Mouse (Mus musculus): ENCODE results near the gene Galnt9.

DNA sequence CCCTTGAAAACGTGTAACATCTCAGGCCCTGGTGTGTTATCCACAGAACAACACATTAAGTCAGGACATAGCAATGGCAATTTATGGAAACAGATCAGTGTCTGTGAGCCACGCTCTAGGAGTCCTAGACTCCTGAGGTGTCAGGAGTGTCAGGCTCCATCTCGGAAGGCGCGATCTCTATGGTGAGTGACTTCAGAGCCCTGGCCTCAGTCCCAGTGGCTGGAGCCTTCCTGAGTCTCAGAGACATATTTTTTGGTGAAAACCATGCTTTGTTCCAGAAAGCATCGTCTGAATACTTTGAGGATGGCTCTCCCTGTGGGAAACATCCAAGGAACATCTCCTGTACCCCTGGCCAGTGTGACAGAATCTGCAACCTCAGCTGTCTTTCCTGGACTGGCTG lies 2.7 kb upstream of the Galnt9 start:
- TF ChIP-seq POLR2A (IDR thresholded peaks at IDR 0.05; ENCODE audit: extremely low read depth, insufficient read depth, low read length) (no peak), CTCF (IDR thresholded peaks at IDR 0.05; ENCODE audit: low read depth, low read length) (no peak)
